Mouse (Mus musculus) lung, postnatal 10 days (tissue): ENCODE measurements around the gene Klhl36.

Experiments
- DNase-seq: peaks from one replicate; pipeline ENCODE4 v3.0.0; 2021

Klhl36 gene

GRCm38 (mm10) chr8:119887130-119887529 is 25.1 kb downstream of the Klhl36 start:
- peak; percentile 46 for DNase-seq

DNA sequence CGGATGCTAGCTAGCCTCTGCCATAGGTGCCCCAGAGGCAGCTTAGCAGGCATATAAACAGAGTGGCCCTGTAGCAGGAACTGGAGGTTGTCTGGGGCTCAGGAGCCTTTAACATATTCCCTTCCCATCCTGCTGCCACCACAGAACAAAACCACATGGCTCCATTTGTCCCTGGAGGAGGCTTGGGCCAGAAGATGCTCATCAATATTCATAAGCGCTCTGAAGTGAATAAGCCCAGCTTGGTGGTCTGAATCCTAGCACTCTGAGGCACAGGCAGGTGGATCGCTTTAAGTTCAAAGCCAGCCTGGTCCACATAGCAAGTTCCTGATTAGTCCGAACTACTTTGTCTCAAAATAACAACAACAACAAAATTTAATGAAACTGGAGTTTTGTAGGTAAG is 25.9 kb downstream of the Klhl36 start:
- DNase-seq, result no peak

DNA sequence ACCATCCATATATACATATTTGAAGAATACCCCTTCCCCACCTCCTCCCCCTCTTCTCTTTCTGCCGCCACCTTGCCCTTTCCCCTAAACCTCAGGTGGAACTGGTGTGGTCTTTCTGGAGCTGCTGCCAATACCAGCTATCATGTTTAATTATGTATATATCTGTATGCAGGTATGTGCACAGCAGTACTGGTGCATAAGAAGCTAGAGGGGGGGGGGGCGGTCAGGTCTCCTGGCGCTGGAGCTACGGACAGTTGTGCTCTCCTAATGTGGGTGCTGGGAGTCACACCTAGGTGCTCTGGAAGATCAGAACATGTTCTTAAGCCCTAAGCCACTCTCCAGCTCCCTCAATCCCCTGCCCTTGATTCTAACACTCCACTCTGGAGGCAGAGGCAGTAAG is 35.0 kb downstream of the Klhl36 start:
- no peak for DNase-seq

DNA sequence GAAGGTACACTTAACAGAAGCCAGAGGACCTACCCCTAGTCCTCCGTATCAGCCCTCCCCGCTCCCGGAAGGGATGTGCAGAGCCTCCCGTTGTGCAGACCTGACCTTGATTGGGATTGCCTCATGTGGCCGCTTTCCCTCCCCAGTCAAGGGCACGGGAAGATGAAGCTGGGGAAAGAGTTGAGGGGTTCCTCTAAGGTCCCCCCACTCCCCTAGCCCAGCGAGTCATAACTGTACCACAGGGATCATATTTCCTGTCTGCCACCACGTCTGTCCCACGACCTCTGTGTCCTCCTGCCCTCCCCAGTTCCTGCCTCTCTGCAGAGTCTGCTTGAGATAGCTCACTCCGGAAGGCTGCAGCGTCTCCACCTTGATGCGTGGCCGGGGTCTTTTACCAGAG is 35.9 kb downstream of the Klhl36 start:
- DNase-seq, result no peak

DNA sequence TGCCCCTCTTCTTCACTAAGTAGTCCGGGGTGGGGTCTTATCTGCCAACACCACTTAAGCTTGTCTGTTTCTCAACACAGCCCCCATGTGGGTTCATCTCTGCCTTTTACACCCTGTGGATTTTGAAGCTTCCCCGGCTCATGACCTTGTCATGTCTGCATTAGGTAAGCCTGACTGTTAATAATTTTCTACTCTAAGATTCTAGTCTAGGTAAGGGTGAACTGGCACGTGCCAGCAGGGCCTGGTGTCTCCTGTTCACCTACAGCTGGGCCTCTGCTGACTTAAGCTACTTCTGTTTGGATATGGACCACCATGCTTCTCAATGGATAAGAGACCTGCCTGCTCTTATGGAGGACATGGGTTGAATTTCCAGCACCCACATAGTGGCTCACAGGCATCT is 39.3 kb downstream of the Klhl36 start:
- no peak for DNase-seq

DNA sequence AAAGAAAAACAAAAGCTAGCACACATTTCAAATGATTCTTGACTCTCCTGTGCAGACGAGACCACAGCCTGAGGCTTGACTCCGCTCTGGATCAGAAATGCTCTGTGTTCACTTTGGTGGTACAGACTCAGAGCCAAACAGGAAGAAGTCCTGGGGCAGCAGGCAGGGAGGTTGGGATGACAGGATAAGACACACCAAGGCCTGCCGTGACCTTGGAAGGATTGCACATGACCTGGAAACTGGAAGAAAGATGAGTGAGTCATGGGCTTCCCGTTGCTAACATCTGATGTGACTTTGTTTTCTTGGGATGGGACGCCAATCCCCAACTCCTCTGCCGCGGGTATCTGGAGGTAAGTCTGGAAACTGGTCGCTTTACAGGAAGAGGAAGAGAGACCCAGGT is 39.9 kb downstream of the Klhl36 start:
- no peak for DNase-seq

GRCm38 (mm10) chr8:119904323-119904911 is 42.4 kb downstream of the Klhl36 start:
- DNase-seq, result no peak

GRCm38 (mm10) chr8:119909944-119910546 is 48.0 kb downstream of the Klhl36 start, which contains the start of gene Usp10:
Gene Usp10 (plus strand): TSS chr8:119910360.
- no peak for DNase-seq

DNA sequence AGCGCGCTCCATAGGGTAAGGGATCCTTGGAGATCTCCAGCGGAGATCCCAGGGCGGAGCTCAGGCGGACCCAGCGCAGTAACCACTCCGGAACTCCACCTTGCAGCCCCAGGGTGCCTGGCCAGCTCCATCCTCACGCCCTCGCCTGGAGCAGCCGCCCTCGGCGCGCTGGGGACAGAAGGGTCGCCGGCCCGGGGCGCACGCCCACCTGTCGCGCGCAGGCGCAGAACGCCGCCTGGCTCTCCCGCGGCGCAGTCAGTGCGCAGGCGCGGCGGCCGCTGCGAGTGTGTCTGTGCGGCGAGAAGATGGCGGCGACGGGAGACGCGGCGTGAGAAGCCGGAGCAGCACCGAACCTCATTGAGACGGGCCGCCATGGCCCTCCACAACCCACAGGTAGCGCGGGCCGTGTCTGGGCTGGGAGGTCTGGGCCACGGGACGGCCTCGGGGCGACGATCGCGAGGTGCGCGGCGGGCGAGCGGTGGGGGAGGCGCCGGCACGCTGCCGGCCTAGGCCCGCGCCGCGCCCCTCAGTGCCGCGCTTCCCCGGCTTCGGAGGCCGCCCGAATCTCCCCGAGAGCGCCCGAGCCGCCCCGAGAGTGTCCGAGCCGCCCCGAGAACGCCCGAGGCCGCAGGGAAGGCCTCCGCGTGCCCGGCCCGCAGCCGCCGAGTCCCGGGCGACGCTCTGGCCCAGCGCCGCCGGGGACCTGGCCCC is 48.6 kb downstream of the Klhl36 start, which contains the start of gene Gm20388:
TSS of gene Gm20388 (plus strand) at position 295 of the 711 bp plus-strand sequence.
- DNase-seq, result peak; percentile 94

DNA sequence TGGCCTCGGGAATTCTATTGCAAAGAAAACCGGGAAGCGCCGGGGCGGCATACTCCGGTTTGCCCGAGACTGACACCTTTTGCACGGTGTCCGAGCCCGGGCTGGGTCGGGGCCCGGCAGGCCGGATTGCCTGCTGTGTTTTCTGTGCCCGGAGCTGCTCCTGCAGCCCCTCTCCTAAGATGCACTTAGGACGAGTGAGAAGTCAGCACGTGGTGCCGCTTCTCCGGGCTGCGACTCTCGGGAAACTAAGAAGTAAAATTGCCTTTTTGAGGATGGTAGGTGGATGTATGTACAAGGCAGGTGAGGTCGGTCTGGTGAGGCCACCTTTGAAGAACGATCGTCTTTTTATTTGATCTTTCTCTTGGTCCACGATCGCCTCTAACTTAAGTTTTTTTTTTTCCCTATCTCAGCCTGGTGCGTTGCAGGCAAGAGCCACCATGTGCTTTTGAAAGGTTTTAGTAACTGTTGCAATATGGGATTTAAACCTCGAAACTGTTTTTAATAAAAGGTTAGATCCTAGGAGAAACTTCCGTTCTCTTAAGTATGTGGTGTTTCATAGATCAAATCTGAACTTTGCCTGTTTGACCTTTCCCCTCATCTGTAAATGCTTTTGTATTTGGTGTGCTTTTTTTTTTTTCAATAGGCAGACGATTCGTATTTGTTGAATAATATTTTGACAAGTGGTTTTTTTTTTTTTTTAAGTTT is 49.3 kb downstream of the Klhl36 start:
- DNase-seq, result no peak

- no peak for DNase-seq
These were observed 50.6 kb downstream of the Klhl36 start for GRCm38 (mm10) chr8:119912643-119913042.

- peak; percentile 27 for DNase-seq
These were observed 51.1 kb downstream of the Klhl36 start for GRCm38 (mm10) chr8:119913181-119913580.

DNA sequence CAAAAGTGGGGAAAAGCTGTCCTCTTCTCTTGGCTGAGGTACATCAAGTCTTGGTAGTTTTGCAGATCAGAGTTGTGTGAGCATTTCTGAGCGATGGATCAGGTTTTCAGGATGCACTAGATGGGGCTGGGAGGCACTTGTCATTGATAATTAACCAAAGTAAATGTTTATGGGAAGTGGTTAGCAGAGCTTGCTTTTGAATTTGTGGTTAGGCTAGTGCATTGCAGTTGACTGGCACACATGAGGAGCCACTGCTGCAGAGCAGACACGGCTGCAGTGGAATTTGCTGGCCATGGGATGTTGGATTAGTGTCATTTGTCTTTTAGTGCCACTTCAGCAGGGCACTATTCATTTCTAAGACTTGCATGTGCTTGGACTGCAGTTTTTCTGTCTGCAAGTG is 52.1 kb downstream of the Klhl36 start:
- no peak for DNase-seq

DNA sequence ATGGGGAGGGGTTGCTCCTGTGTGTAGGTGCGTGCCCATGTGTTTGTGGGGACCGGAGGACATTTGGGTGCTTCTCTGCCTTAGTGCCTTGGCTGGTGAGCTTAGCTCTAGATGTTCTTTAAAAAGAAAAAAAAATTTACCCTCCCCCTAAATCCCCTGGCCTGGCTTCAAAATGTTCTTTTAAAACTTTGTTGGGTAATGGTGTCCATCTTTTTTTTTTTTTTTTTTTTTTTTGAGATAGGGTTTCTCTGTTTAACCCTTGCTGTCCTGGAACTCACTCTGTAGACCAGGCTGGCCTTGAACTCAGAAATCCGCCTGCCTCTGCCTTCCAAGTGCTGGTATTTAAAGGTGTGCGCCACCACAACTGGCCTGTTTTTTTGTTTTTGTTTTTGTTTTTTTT is 53.2 kb downstream of the Klhl36 start:
- no peak for DNase-seq

GRCm38 (mm10) chr8:119916237-119916892 is 54.3 kb downstream of the Klhl36 start:
- no peak for DNase-seq

DNA sequence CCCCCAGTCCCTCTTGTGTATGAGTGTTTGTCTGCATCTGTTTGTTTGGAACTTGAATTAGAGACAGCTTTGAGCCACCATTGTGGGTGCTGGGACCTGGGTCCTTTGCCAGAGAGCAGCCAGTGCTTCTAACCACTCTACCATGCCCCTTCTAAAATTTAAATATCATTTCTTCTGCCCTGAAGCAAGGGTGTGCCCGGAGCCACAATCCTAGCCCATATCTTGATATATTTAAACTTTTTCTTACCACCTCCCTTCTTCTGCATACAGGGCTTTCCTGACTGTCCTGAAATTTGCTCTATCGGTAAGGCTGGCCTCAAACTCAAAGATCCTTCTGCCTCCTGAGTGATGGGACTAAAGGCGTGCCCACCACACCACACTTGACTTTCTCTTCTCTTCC is 55.3 kb downstream of the Klhl36 start:
- DNase-seq, result no peak

- DNase-seq, result no peak
These were observed 56.1 kb downstream of the Klhl36 start for GRCm38 (mm10) chr8:119918155-119918567.

GRCm38 (mm10) chr8:119923259-119923658 is 61.2 kb downstream of the Klhl36 start:
- no peak for DNase-seq

- no peak for DNase-seq
These were observed 63.4 kb downstream of the Klhl36 start for GRCm38 (mm10) chr8:119925428-119925827.

GRCm38 (mm10) chr8:119926474-119926873 is 64.4 kb downstream of the Klhl36 start:
- DNase-seq, result peak; percentile 44
